Mouse (Mus musculus) urinary bladder, postnatal 0 days (tissue): ENCODE data around the gene Catsperb. TPM values are rescaled to one million over a fixed set of nuclear protein-coding genes. Genes with fewer than 3 reads are reported as not detected.

Experiments
- microRNA-seq: library from miRNA; unstranded; fragments of <30 nt; microRNA quantifications from one replicate; pipeline ENCODE4, GENCODE M21; 2016
- polyA plus RNA-seq: library from polyadenylated mRNA; unstranded; fragments of >200 nt; fragmentation: Nextera tagmentation; extraction: Ambion mirVana; gene quantifications from 2 replicates; pipeline ENCODE4 v1.2.1, GENCODE M21; 2015

Catsperb gene
- not detected in 2 replicates for polyA plus RNA-seq

DNA sequence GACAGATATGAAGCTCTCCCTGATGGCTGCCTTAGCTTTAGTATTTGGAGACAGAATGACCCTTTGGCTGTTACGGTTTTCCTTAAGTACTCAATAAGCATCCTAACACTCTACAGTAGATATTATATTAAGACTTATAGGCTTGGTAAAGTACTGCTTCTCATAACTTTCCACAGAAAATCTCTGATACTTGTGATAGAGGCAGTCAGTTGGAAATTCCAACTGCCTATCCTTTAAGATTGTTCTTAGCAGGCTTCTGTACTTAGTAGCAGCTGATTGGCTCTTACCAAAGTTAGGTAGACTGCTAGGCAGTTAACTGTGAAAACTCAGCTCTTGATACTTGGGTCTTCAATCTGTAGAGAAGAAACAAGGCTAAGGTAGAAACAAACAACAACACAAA lies at the start of gene Catsperb:
Gene Catsperb, plus strand, starts transcription at position 301 of the 400 bp plus-strand sequence.

Small RNA genes within 50 kb of the gene (microRNA-seq; reads per million reads assigned to microRNA genes)
- not detected for gene Gm24542
